Mouse (Mus musculus) left cerebral cortex, postnatal 36 days (tissue): ENCODE measurements around the gene Hes2. TPM values are rescaled to one million over a fixed set of nuclear protein-coding genes. Genes with fewer than 3 reads are reported as not detected.

Experiments
- DNase-seq, 2 experiments: peaks; one replicate each; pipeline ENCODE4 v3.0.0; 2021 to 2022; ENCODE audit warnings: low spot score in 2 of 2, mixed read lengths in 1 of 2
- intact Hi-C: fragments of 180-260 bp; cut with DNase I; formaldehyde crosslinking; loops from one replicate; pipeline ENCODE4 v1.15.1; 2025
- total RNA-seq, 2 experiments: library from RNA; stranded (reverse); gene quantifications; 2 replicates each; pipeline ENCODE4 v1.2.3; 2021

The Hes2 gene
- total RNA-seq, 2 experiments from 2014 or later = not detected

DNA sequence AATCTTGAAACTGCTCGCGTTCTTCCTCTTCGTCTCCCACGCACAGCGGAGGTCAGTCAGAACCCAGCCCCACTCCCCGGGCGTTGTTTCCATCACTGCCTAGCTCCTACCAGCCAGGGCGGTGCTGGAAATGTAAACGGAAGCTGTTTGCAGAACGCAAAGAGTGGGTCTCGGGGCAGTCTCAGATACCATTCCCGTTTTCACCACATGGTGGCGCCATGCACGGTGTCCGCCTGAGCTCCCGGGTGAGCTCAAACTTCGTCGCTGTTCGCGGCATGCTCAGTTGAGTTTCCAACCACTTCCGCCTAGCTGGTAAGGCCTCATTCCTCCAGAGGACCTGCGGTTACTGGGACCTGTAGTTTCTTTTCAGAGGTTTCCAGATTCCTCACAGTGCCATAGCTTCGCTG lies 4.9 kb upstream of the Hes2 start:
- intact Hi-C loops = no loop called here
- DNase-seq = peak; percentile 69 to 76

- intact Hi-C loops = no loop called here
- DNase-seq = no peak
Measured at GRCm38 (mm10) chr4:152155019-152155418, 3.6 kb upstream of the Hes2 start.

DNA sequence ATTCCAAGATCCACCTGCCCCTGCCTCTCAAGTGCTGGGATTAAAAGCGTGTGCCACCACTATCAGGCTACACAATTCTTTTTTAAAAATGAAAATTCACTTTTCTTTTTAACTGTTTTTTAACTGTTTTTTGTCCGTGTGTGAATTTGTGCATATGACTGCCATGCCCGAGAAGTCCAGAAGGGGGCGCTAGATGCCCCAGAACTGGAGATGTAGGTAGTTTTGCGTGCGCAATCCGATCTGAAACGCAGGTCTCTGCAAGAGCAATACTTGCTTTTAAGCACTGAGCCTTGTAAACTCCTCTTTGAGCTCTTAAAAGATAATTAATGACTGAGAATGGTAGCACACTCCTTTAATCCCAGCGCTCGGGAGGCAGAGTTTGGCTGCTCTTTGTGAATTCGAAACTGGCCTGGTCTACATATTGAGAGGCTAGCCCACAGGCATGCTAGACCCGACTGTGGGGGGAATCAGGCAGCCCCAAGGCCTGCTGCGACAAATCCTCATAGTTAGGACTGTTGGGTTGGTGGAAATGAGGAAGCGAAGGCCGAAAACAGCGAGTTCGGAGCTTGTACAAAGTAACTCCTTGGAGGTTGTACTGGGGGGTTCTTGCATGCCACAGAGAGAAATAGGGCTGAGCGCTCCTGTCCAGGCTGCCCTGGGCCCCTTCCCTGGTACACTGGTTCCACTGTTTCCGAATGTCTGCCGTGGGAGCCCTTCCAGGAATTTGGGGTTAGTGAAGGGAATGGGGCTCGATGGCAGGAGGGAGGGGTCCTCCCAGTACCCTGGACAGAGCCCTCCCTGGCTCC lies 685 bp upstream of the Hes2 start:
- intact Hi-C loops = no loop called here
- DNase-seq = no peak

DNA sequence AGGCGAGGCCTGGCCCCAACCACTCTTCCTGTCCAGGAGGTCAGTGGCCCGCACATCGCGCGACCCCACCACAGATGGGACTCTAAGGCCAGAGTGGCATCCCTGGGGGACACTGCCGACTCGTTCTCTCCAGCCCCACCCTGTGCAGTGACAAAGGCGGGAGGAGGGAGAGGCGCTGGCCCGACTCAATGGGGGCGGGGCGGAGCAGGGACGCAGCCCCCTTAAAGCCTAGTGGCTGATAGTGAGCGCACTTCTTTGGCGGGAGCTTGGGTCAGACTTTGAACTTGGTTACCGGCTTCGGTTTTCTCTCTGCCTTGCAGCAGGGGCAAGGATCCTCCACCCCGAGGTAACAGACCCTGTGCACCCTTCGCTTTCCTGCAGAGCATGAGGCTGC lies 615 bp downstream of the Hes2 start:
- no peak for DNase-seq
- intact Hi-C loops = no loop called here

DNA sequence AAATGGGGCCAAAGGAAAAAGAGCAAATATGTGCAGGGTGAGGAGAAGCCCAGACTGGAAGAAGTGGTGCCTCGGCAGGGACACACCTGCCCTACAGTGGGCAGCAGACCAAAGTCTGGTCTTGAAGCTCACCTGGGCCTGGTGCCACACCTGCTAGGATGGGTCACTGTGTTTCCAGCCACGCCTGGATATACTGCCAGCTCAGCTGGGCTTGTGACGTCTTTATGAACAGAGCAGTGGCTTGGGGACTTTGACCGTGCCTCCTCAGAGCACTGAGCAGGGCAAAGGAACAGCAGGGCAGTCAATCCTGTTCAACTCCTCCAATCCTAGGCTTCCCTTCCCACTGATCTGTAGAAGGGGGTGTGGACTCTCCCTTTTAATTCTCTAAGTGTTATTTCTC lies 2.1 kb downstream of the Hes2 start:
- intact Hi-C loops = no loop called here
- DNase-seq = no peak

DNA sequence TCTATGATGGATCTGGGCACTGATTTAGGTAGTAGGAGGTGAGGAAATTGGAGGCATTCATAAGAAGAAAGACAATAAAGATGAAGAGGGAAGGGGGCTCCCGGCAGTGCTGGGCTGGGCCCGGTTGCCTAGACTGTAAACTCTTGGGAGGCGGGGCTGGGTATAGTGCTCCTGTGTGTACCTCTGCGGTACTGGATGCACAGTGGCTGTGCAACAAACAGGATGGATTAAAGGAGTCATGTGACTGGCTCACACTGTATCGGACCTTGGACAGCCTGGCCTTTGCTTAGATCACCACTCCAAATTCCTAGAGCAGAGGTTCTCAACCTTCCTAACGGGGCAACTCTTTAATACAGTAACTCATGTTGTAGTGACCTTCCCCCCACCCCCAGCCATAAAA lies 2.9 kb downstream of the Hes2 start:
- intact Hi-C loops = no loop called here

DNA sequence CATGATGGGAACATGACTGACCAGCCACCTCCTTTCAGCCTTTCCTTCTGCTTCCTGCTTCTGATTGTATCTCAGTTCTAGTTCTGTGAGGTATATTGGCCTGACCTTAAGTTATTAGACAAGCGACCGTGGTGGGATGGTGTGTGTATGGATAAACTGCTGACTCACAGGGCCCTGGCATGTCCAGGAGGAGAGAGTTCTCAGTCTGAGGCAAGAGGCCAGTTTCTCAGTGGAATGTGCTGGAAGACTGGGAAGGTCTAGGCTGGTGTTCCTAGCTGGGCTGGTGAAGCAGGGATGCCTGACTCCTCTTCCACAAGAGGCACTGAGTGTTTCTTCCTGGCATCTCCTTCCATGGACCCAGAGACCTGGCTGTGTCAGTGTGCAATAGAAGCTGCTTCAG lies 4.1 kb downstream of the Hes2 start:
- intact Hi-C loops = no loop called here
- DNase-seq = no peak

More for the DNA sequence above, 2.9 kb downstream of the Hes2 start:
- no peak for DNase-seq

DNA sequence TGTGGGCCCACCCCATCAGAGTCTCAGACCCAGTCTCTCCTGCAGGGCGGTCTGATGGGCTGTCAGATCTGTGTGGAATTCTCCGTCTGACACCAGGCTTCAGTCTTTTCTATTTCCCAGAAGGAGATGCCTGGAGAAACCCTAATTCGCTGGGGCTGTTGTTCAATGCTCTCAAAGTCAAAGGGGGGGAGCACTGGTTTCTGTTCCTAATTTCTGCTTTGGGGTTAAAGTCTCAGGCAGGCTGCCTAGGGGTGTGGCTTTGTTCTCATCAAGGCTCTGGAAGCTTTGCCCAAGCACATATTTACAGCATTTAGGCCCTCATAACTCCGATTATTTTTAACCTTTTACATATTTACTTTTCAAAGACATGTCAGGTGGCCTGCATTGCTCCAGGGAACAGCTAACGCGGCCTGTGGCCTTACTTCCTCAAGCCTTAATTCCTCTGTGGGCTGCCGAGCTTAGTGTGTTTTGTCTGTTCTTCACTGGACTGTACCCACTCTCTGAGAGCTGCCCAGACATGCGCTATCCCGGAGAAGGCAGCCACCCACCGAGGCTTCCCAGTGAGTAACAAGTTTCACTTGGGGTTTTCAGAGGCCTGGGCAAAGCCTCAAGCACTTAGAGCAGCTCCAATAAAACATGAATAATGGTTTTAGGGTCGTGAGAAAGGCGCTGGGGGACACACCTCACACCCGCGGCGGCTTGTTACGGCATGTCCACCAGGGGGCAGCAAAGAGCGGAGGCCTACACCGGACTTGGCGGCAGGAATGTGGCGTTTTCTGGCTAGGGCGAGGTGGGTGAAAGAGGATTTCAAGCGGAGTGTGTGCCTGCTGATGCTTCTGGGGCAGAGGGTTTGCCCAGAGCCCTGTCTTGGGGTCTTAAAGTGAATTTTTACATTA lies 6.6 kb downstream of the Hes2 start:
- DNase-seq = no peak
- intact Hi-C loops = no loop called here

GRCm38 (mm10) chr4:152168052-152168451 lies 9.4 kb downstream of the Hes2 start:
- intact Hi-C loops = no loop called here
- DNase-seq = no peak

DNA sequence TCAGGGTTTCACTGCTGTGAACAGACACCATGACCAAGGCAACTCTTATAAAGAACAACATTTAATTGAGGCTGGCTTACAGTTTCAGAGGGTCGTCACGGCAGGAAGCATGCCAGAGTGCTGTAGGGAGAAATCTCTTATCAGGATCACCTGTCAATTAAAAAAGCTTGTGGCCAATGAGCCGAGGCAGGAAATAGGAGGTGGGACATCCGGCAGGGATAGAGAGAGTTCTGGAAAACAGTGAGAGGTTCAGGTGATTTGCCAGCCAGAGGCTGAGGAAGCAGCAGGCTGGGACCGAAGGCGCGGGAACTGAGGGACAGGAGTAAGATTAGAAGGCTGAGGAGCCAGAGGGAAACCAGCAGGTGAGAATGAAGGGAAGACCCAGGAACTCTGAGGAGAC lies 10.4 kb downstream of the Hes2 start:
- intact Hi-C loops = no loop called here

GRCm38 (mm10) chr4:152170286-152170685 lies 11.6 kb downstream of the Hes2 start:
- no peak for DNase-seq
- intact Hi-C loops = no loop called here

More for the DNA sequence above, 10.4 kb downstream of the Hes2 start:
- DNase-seq = no peak

DNA sequence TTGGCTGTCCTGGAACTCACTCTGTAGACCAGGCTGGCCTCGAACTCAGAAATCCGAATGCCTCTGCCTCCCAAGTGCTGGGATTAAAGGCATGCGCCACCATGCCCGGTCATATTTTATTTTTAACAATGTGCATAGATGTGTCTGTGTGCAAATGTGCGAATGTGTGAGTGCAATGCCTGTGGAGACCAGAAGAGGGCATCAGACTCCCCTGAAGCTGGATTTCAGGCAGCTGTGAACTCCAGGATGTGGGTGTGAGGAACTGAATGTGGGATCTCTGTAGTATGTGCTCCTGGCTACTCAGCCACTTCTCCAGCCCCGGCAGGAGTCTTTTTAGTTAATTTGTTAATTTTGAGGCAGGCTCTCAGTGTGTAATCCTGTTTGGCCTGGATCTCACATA lies 12.9 kb downstream of the Hes2 start:
- DNase-seq = no peak
- intact Hi-C loops = no loop called here

DNA sequence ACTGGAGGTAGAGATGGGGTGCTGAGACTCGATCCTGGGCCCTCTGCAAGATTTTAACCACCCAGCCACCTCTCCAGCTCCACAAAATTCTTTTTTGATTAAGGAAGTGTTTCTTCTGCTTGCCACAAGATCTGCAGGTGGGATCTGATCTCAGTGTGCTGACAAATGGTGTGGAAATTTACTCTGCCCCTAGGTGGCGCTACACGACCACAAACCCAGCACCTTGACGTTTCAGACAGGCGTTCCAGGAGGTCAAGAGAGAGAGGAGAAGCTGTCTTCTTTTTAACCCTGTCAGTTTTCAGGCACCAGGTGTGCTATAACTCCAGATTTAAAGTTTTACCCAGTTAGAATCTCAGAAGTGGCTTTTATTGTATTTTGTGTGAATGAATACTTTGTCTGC lies 14.4 kb downstream of the Hes2 start:
- peak; percentile 72 to 79 for DNase-seq
- intact Hi-C loops = loop anchor here (2.0 kb wide), 3 partner anchors 40 to 262 kb away; no protein-coding TSS in a partner anchor

GRCm38 (mm10) chr4:152173956-152174355 lies 15.3 kb downstream of the Hes2 start:
- DNase-seq = no peak
- intact Hi-C loops = loop anchor here (2.0 kb wide), 4 partner anchors 39 to 317 kb away; no protein-coding TSS in a partner anchor

- no peak for DNase-seq
- intact Hi-C loops = loop anchor here (5.0 kb wide), 1 partner anchor 306 kb away; no protein-coding TSS in a partner anchor
Measured at GRCm38 (mm10) chr4:152176638-152177037, 18.0 kb downstream of the Hes2 start.

DNA sequence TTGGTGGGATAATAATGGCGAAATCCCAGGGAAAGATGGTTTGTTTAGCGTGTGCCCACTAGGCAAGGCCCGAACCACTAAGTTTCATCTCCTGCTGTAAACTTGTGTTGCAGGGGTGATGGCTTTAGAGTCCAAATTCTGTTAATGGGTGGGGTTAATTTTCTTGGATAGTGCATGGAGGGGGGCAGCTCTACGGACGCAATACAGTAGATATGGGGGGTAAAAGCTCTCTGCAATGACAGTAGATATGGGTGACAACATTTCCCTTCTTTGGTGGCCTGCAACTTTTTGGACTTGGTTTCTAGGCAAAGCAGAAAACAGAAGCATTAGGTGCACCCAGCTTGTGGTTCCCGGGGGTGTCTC lies 18.5 kb downstream of the Hes2 start:
- DNase-seq = no peak
- intact Hi-C loops = loop anchor here (5.0 kb wide), 1 partner anchor 305 kb away; no protein-coding TSS in a partner anchor

- DNase-seq = peak; percentile 88 to 92
- intact Hi-C loops = loop anchor here (5.0 kb wide), 1 partner anchor 305 kb away; no protein-coding TSS in a partner anchor
Measured at GRCm38 (mm10) chr4:152177537-152178343, 19.1 kb downstream of the Hes2 start, which contains the start of gene Acot7. Gene Acot7, plus strand, starts transcription at chr4:152178134.

GRCm38 (mm10) chr4:152178344-152178864 lies 19.7 kb downstream of the Hes2 start:
- peak; percentile 44 to 59 for DNase-seq
- intact Hi-C loops = loop anchor here (5.0 kb wide), 1 partner anchor 304 kb away; no protein-coding TSS in a partner anchor
